Mouse (Mus musculus) large intestine, adult 2 months (tissue): ENCODE measurements around the gene Cenpk. TPM values are rescaled to one million over a fixed set of nuclear protein-coding genes. Genes with fewer than 3 reads are reported as not detected.

Experiments
- polyA plus RNA-seq: library from polyadenylated mRNA; depleted of rRNA; stranded (reverse); fragments of >200 nt; gene quantifications from 2 replicates; pipeline ENCODE4 v1.2.3, GENCODE M21; 2012; rRNA removed

Cenpk gene
- polyA plus RNA-seq, 1 experiment = 0.51 TPM

Other genes with a start within 250 kb of the Cenpk start
- gene Nln, start 119.0 kb upstream of the Cenpk start, polyA plus RNA-seq = 8.1 and 10.9 TPM in 2 replicates
- 0.45 and 0.62 TPM in 2 replicates for gene Sgtb, start 118.9 kb upstream of the Cenpk start, polyA plus RNA-seq
- 11.5 and 11.6 TPM in 2 replicates for gene Trappc13, start 50.1 kb upstream of the Cenpk start, polyA plus RNA-seq
- 0.86 and 1.6 TPM in 2 replicates for gene Trim23, start 49.8 kb upstream of the Cenpk start, polyA plus RNA-seq
- gene Ppwd1, start 232 bp downstream of the Cenpk start, polyA plus RNA-seq = 1.5 and 1.6 TPM in 2 replicates
- gene Adamts6, start 59.2 kb downstream of the Cenpk start, polyA plus RNA-seq = 0.61 and 0.82 TPM in 2 replicates